Mouse (Mus musculus) CH12.LX (cell line): Measurements from ENCODE around the gene Gm10260. TPM values are rescaled to one million over a fixed set of nuclear protein-coding genes. Genes with fewer than 3 reads are reported as not detected.

Experiments
- DNase-seq: peaks from one replicate; pipeline ENCODE4 v3.0.0-alpha.2; 2013; ENCODE audit errors: extremely low read depth
- H3K27ac ChIP-seq: 2 replicates; pipeline ENCODE4 v1.5.1; 2012; ENCODE audit warnings: low read depth, mild to moderate bottlenecking, control low read depth, moderate library complexity; ENCODE audit not compliant: insufficient read depth
- H3K27me3 ChIP-seq: replicated peaks from 2 replicates; pipeline ENCODE3; 2012; ENCODE audit warnings: inconsistent platforms
- H3K36me3 ChIP-seq, 2 experiments: replicated peaks in 1 of 2; 2 replicates each; pipeline versions ENCODE3 to v1.6.1; 2012; ENCODE audit warnings: inconsistent platforms in 1 of 2, low read length in 1 of 2, mild to moderate bottlenecking in 1 of 2, mixed read lengths in 1 of 2, moderate library complexity in 1 of 2; ENCODE audit not compliant: control insufficient read depth in 1 of 2, insufficient read depth in 1 of 2
- H3K4me1 ChIP-seq, 2 experiments: 2 replicates each; pipeline ENCODE4 v1.6.1; 2012; ENCODE audit warnings: inconsistent platforms in 1 of 2, moderate library complexity in 1 of 2; ENCODE audit not compliant: insufficient read depth in 2 of 2, control insufficient read depth in 1 of 2
- H3K4me2 ChIP-seq: 2 replicates; pipeline ENCODE4 v1.6.1; 2012; ENCODE audit warnings: low read depth, mild to moderate bottlenecking, control low read depth; ENCODE audit not compliant: poor library complexity, insufficient read depth, severe bottlenecking
- H3K4me3 ChIP-seq, 3 experiments: fragments of 150-350 bp in 1 of 3; sonication (generic) in 1 of 3; replicated peaks in 1 of 3; 2 replicates each; pipeline versions ENCODE3 to v1.5.1; 2011 to 2012; ENCODE audit warnings: low read depth in 2 of 3, low read length in 2 of 3, mild to moderate bottlenecking in 2 of 3, moderate library complexity in 2 of 3, control low read depth in 1 of 3, improper control_type of control experiment in 1 of 3, inconsistent platforms in 1 of 3, mixed read lengths in 1 of 3; ENCODE audit not compliant: poor library complexity in 1 of 3
- H3K79me2 ChIP-seq: replicated peaks from 2 replicates; pipeline ENCODE4 v1.6.1; 2012; ENCODE audit warnings: mild to moderate bottlenecking, moderate library complexity; ENCODE audit not compliant: control insufficient read depth, poor library complexity, insufficient read depth, severe bottlenecking; ENCODE audit errors: extremely low read depth
- H3K9ac ChIP-seq: 2 replicates; pipeline ENCODE4 v1.6.1; 2012; ENCODE audit warnings: low read depth, mild to moderate bottlenecking, control low read depth, moderate library complexity; ENCODE audit not compliant: insufficient read depth
- H3K9me3 ChIP-seq: replicated peaks from 2 replicates; pipeline ENCODE3; 2012; ENCODE audit warnings: low read length, inconsistent platforms, mixed read lengths
- BHLHE40 ChIP-seq: IDR thresholded peaks from 2 replicates; pipeline ENCODE4 v1.6.1; 2011; ENCODE audit warnings: mild to moderate bottlenecking, low read depth, low read length, improper control_type of control experiment
- CHD1 ChIP-seq: IDR thresholded peaks from 2 replicates; pipeline ENCODE4 v1.6.1; 2012; ENCODE audit warnings: low read depth, low read length, improper control_type of control experiment, inconsistent platforms
- CHD2 ChIP-seq: IDR thresholded peaks from 2 replicates; pipeline ENCODE4 v1.6.1; 2011; ENCODE audit warnings: low read length, improper control_type of control experiment
- CTCF ChIP-seq, 2 experiments: IDR thresholded peaks in 1 of 2; conservative IDR thresholded peaks in 1 of 2; 2 replicates each; pipeline ENCODE4 v1.5.1; 2011 to 2012; ENCODE audit warnings: low read depth in 2 of 2, low read length in 2 of 2, improper control_type of control experiment in 1 of 2, inconsistent platforms in 1 of 2, mild to moderate bottlenecking in 1 of 2, moderate library complexity in 1 of 2
- E2F4 ChIP-seq: IDR thresholded peaks from 2 replicates; pipeline ENCODE4 v1.6.1; 2011; ENCODE audit warnings: low read depth, low read length, improper control_type of control experiment; ENCODE audit not compliant: insufficient replicate concordance
- ELF1 ChIP-seq: IDR thresholded peaks from 2 replicates; pipeline ENCODE4 v1.6.1; 2014; ENCODE audit warnings: low read depth, mild to moderate bottlenecking, inconsistent platforms, low read length, improper control_type of control experiment
- EP300 ChIP-seq: IDR thresholded peaks from 2 replicates; pipeline ENCODE4 v1.6.1; 2011; ENCODE audit warnings: low read length, improper control_type of control experiment
- ETS1 ChIP-seq: conservative IDR thresholded peaks from 2 replicates; pipeline ENCODE4 v1.6.1; 2012; ENCODE audit warnings: low read depth, mild to moderate bottlenecking, inconsistent platforms, low read length, improper control_type of control experiment, moderate library complexity
- GABPA ChIP-seq: IDR thresholded peaks from 2 replicates; pipeline ENCODE4 v1.6.1; 2012; ENCODE audit warnings: low read depth, low read length, improper control_type of control experiment, inconsistent platforms; ENCODE audit not compliant: insufficient replicate concordance
- JUND ChIP-seq: conservative IDR thresholded peaks from 2 replicates; pipeline ENCODE4 v1.6.1; 2011; ENCODE audit warnings: low read depth, low read length, improper control_type of control experiment
- MAX ChIP-seq: IDR thresholded peaks from 2 replicates; pipeline ENCODE4 v1.6.1; 2011; ENCODE audit warnings: low read length, improper control_type of control experiment
- MAZ ChIP-seq: IDR thresholded peaks from 2 replicates; pipeline ENCODE4 v1.6.1; 2012; ENCODE audit warnings: low read depth, mild to moderate bottlenecking, inconsistent platforms, low read length, improper control_type of control experiment, moderate library complexity
- MEF2A ChIP-seq: IDR thresholded peaks from 2 replicates; pipeline ENCODE4 v1.6.1; 2014; ENCODE audit warnings: low read depth, mild to moderate bottlenecking, inconsistent platforms, low read length, improper control_type of control experiment, borderline replicate concordance
- MYC ChIP-seq: IDR thresholded peaks from 2 replicates; pipeline ENCODE4 v1.6.1; 2011; ENCODE audit warnings: low read depth, mild to moderate bottlenecking, improper control_type of control experiment, low read length
- PAX5 ChIP-seq: IDR thresholded peaks from 2 replicates; pipeline ENCODE4 v1.6.1; 2012; ENCODE audit warnings: low read length, inconsistent platforms, mixed read lengths
- RAD21 ChIP-seq: IDR thresholded peaks from 2 replicates; pipeline ENCODE4 v1.6.1; 2011; ENCODE audit warnings: low read depth, mild to moderate bottlenecking, low read length, improper control_type of control experiment, moderate library complexity
- RCOR1 ChIP-seq: conservative IDR thresholded peaks from 2 replicates; pipeline ENCODE4 v1.6.1; 2012; ENCODE audit warnings: low read depth, mild to moderate bottlenecking, inconsistent platforms, low read length, improper control_type of control experiment
- SIN3A ChIP-seq: IDR thresholded peaks from 2 replicates; pipeline ENCODE4 v1.6.1; 2012; ENCODE audit warnings: low read length, improper control_type of control experiment, inconsistent platforms
- SMC3 ChIP-seq: IDR thresholded peaks from 2 replicates; pipeline ENCODE4 v1.6.1; 2011; ENCODE audit warnings: low read depth, low read length, improper control_type of control experiment
- TCF12 ChIP-seq: IDR thresholded peaks from 2 replicates; pipeline ENCODE4 v1.6.1; 2014; ENCODE audit warnings: low read depth, mild to moderate bottlenecking, inconsistent platforms, low read length, improper control_type of control experiment
- UBTF ChIP-seq: IDR thresholded peaks from 2 replicates; pipeline ENCODE4 v1.6.1; 2012; ENCODE audit warnings: low read depth, mild to moderate bottlenecking, inconsistent platforms, low read length, improper control_type of control experiment, moderate library complexity
- USF1 ChIP-seq: IDR thresholded peaks from 2 replicates; pipeline ENCODE4 v1.6.1; 2014; ENCODE audit warnings: low read depth, mild to moderate bottlenecking, inconsistent platforms, low read length, improper control_type of control experiment
- USF2 ChIP-seq: conservative IDR thresholded peaks from 2 replicates; pipeline ENCODE4 v1.6.1; 2011; ENCODE audit warnings: low read depth, low read length, improper control_type of control experiment
- ZC3H11A ChIP-seq: IDR thresholded peaks from 2 replicates; pipeline ENCODE4 v1.6.1; 2012; ENCODE audit warnings: low read depth, mild to moderate bottlenecking, inconsistent platforms, low read length, improper control_type of control experiment
- ZMIZ1 ChIP-seq: IDR thresholded peaks from 2 replicates; pipeline ENCODE4 v1.6.1; 2012; ENCODE audit warnings: low read depth, mild to moderate bottlenecking, inconsistent platforms, low read length, improper control_type of control experiment
- ZNF384 ChIP-seq: IDR thresholded peaks from 2 replicates; pipeline ENCODE4 v1.6.1; 2012; ENCODE audit warnings: low read depth, low read length, improper control_type of control experiment, inconsistent platforms
- dilution Hi-C: fragments of 300-500 bp; cut with MboI; formaldehyde crosslinking; loops from 2 replicates; pipeline ENCODE4 v1.14.3; 2020; ENCODE audit warnings: low sequenced_read_pairs; ENCODE audit not compliant: extremely low pct_unique_long_range_greater_than_20kb, extremely low pct_ligation_motif_present
- in situ Hi-C: fragments of 300-500 bp; cut with MboI; formaldehyde crosslinking; loops from 3 replicates; pipeline ENCODE4 v1.14.3; 2019; ENCODE audit warnings: low sequenced_read_pairs, low pct_ligation_motif_present, low pct_unique_long_range_greater_than_20kb, mixed read lengths
- polyA plus RNA-seq: library from polyadenylated mRNA; unstranded; fragments of >175 nt; gene quantifications from 2 replicates; pipeline ENCODE4 v1.2.1, GENCODE M21; 2012; ENCODE audit warnings: low read depth; ENCODE audit not compliant: insufficient read length
- total RNA-seq, 2 experiments: library from RNA; depleted of rRNA; stranded (reverse); fragments of 300-350 nt in 1 of 2; fragments of >200 nt in 1 of 2; gene quantifications; 2 replicates each; pipeline ENCODE4 v1.2.3; 2012 to 2014

The Gm10260 gene
- total and polyA plus RNA-seq, 3 experiments, result 1,620 to 5,622 (median 5,239) TPM

GRCm38 (mm10) chr13:97764067-97764466 lies 3.6 kb upstream of the Gm10260 start:
- in situ Hi-C loops, result no loop called here
- Histone ChIP-seq H3K4me1 (no peaks in the 10 kb centered on the region), H3K4me3 (no peak overlapping the region), H3K27me3 (no peaks in the 10 kb centered on the region), H3K36me3 (no peaks in the 10 kb centered on the region), H3K9me3 (peaks cover 28% of the 10 kb centered on the region), H3K79me2 (no peaks in the 10 kb centered on the region), H3K4me2 (no peak overlapping the region), H3K27ac (no peak overlapping the region), H3K9ac (no peak overlapping the region)
- dilution Hi-C loops, result no loop called here
- TF ChIP-seq RAD21, result no peak
- TF ChIP-seq TCF12, result no peak
- TF ChIP-seq CTCF (conservative IDR thresholded peaks at IDR 0.05 in 1 of 2, IDR thresholded peaks at IDR 0.05 in 1 of 2; ENCODE audit: low read depth in 2 of 2, low read length in 2 of 2), result no peak
- no peak for TF ChIP-seq ELF1
- no peak for TF ChIP-seq E2F4
- DNase-seq, result no peak

GRCm38 (mm10) chr13:97763436-97763835 lies 3.0 kb upstream of the Gm10260 start:
- H3K79me2 ChIP-seq, result no peaks in the 10 kb centered on the region
- H3K4me2 ChIP-seq, result no peak overlapping the region

GRCm38 (mm10) chr13:97762121-97762520 lies 1.7 kb upstream of the Gm10260 start:
- TF ChIP-seq CHD1, result no peak
- no peak for TF ChIP-seq RCOR1
- no peak for TF ChIP-seq PAX5
- TF ChIP-seq ZMIZ1, result no peak
- TF ChIP-seq EP300, result no peak
- TF ChIP-seq TCF12, result no peak
- no peak for TF ChIP-seq ELF1
- no peak for TF ChIP-seq SMC3
- TF ChIP-seq UBTF, result no peak
- no peak for TF ChIP-seq ETS1
- no peak for TF ChIP-seq CTCF (conservative IDR thresholded peaks at IDR 0.05 in 1 of 2, IDR thresholded peaks at IDR 0.05 in 1 of 2; ENCODE audit: low read depth in 2 of 2, low read length in 2 of 2)
- TF ChIP-seq USF2, result no peak
- no peak for TF ChIP-seq SIN3A
- TF ChIP-seq BHLHE40, result no peak
- TF ChIP-seq, all 38 proteins: peak for 0
- H3K9me3 ChIP-seq, result peaks cover 38% of the 10 kb centered on the region
- in situ Hi-C loops, result no loop called here
- H3K36me3 ChIP-seq, result no peaks in the 10 kb centered on the region
- dilution Hi-C loops, result no loop called here
- H3K4me1 ChIP-seq, result no peaks in the 10 kb centered on the region
- H3K79me2 ChIP-seq, result no peaks in the 10 kb centered on the region
- no peak overlapping the region for H3K4me3 ChIP-seq
- no peak overlapping the region for H3K27ac ChIP-seq
- no peak overlapping the region for H3K9ac ChIP-seq
- no peaks in the 10 kb centered on the region for H3K27me3 ChIP-seq
- DNase-seq, result no peak
- no peak overlapping the region for H3K4me2 ChIP-seq

More at GRCm38 (mm10) chr13:97763436-97763835, 3.0 kb upstream of the Gm10260 start:
- dilution Hi-C loops (no loop called here), in situ Hi-C loops (no loop called here)
- H3K9me3 ChIP-seq, result peaks cover 31% of the 10 kb centered on the region
- H3K27ac ChIP-seq, result no peak overlapping the region
- no peak for DNase-seq
- H3K27me3 ChIP-seq, result no peaks in the 10 kb centered on the region
- H3K9ac ChIP-seq, result no peak overlapping the region
- no peak overlapping the region for H3K4me3 ChIP-seq
- no peaks in the 10 kb centered on the region for H3K36me3 ChIP-seq
- no peak for TF ChIP-seq ELF1
- no peak for TF ChIP-seq RAD21
- TF ChIP-seq CHD2, result no peak
- TF ChIP-seq GABPA, result no peak
- TF ChIP-seq EP300, result no peak
- no peak for TF ChIP-seq CHD1
- TF ChIP-seq ZC3H11A, result no peak
- TF ChIP-seq ETS1, result no peak
- TF ChIP-seq ZNF384, result no peak
- TF ChIP-seq SIN3A, result no peak
- no peak for TF ChIP-seq MAZ
- TF ChIP-seq MEF2A, result no peak
- TF ChIP-seq USF2, result no peak
- TF ChIP-seq CTCF (conservative IDR thresholded peaks at IDR 0.05 in 1 of 2, IDR thresholded peaks at IDR 0.05 in 1 of 2; ENCODE audit: low read depth in 2 of 2, low read length in 2 of 2), result no peak
- no peak for TF ChIP-seq MYC
- TF ChIP-seq MAX, result no peak
- no peak for TF ChIP-seq BHLHE40
- TF ChIP-seq USF1, result no peak
- TF ChIP-seq JUND, result no peak
- no peaks in the 10 kb centered on the region for H3K4me1 ChIP-seq
